Mouse (Mus musculus) heart, postnatal 0 days (tissue): ENCODE results near the gene Arl4a.

Source experiments
- CTCF ChIP-seq: IDR thresholded peaks from 2 replicates; pipeline ENCODE4 v1.5.1; 2016; ENCODE audit warnings: antibody characterized with exemption, control low read depth, low read depth
- EP300 ChIP-seq: IDR thresholded peaks from 2 replicates; pipeline ENCODE4 v1.6.1; 2016; ENCODE audit warnings: antibody characterized with exemption, low read depth

DNA sequence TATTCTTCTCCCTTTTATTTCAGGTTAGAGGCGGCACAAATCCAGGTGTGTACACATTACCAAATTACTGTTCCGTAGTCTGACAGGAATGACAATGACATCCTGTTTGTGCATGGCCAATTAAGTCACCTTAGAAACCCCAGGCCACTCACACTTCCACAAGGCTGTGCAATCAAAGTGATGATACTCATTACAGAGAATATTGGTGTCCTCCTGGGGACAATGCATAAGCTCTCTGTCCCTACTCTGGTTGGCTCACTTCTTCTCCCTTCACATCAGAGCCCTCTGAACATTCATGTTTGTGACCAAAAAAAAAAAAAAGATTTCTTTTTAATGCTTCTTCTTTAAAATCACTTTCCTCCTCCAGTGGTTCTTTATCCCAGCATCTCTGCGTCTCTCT is 10.0 kb downstream of the Arl4a start:
- TF ChIP-seq CTCF (no peak), EP300 (no peak)
